Mouse (Mus musculus) layer of hippocampus, postnatal 14 days (tissue): Measurements from ENCODE around the gene Senp5. TPM values are rescaled to one million over a fixed set of nuclear protein-coding genes. Genes with fewer than 3 reads are reported as not detected.

Experiments used
- microRNA-seq, 2 experiments: library from miRNA; unstranded; fragments of <30 nt; microRNA quantifications; one replicate each; pipeline ENCODE4 v1.2.0; 2021
- total RNA-seq, 2 experiments: library from RNA; stranded (reverse); gene quantifications; 2 replicates each; pipeline ENCODE4 v1.2.3; 2021

The Senp5 gene
- total RNA-seq, 2 experiments from 2014 or later: 40.0 to 43.4 TPM

Small RNA genes within 50 kb of the gene (microRNA-seq; reads per million reads assigned to microRNA genes)
- 0 reads per million in 2 experiments for gene Gm26269

Other genes starting within 250 kb of the Senp5 start
- gene Meltf, start 124.5 kb downstream of the Senp5 start, total RNA-seq: under 1 TPM; 0.18 to 0.21 TPM
- 10 to 100 TPM; 10.5 to 13.1 TPM for gene Pigz, start 69.4 kb downstream of the Senp5 start, total RNA-seq
- gene 0610012G03Rik, start 54.8 kb downstream of the Senp5 start, total RNA-seq: 10 to 100 TPM; 49.5 to 50.8 TPM
- 10 to 100 TPM; 47.8 to 52.5 TPM for gene Ncbp2, start 54.8 kb downstream of the Senp5 start, total RNA-seq
- 10 to 100 TPM; 33.3 TPM for gene Pak2, start 76.1 kb upstream of the Senp5 start, total RNA-seq
- 10 to 100 TPM; 29.2 to 29.7 TPM for gene Pigx, start 96.5 kb upstream of the Senp5 start, total RNA-seq
- 10 to 100 TPM; 61.5 to 65.9 TPM for gene Cep19, start 96.5 kb upstream of the Senp5 start, total RNA-seq
- 10 to 100 TPM; 10.6 to 11.7 TPM for gene Nrros, start 162.3 kb upstream of the Senp5 start, total RNA-seq
- not detected for gene Bex6, start 176.5 kb upstream of the Senp5 start, total RNA-seq
- gene Fbxo45, start 243.9 kb upstream of the Senp5 start, total RNA-seq: 10 to 100 TPM; 42.8 to 43.1 TPM
- 10 to 100 TPM; 10.7 to 12.8 TPM for gene Wdr53, start 243.9 kb upstream of the Senp5 start, total RNA-seq